Mouse (Mus musculus) neural tube, embryonic 11.5 days (tissue): ENCODE measurements at regions not wholly inside any gene's neighbourhood (a gene's known extent, or its start where the extent isn't known, plus 50 kb on each side); places are given as distances from the start of the nearest gene placed in this dataset.

Source experiments
- ATAC-seq: fragments of 200-750 bp; cut with Nextera tagmentation; 2 replicates; pipeline ENCODE4 v1.8.0; 2017; ENCODE audit warnings: moderate number of reproducible peaks, mild to moderate bottlenecking, moderate TSS enrichment, moderate library complexity; ENCODE audit not compliant: insufficient read depth, low FRiP score, low TSS enrichment
- DNase-seq: peaks from one replicate; pipeline ENCODE4 v3.0.0-alpha.2; 2015; ENCODE audit warnings: low spot score
- H3K27ac ChIP-seq: fragments of 300-500 bp; sonication (generic); 2 replicates; pipeline ENCODE4 v1.5.1; 2014; ENCODE audit warnings: low read depth, mild to moderate bottlenecking, low read length
- H3K27me3 ChIP-seq: fragments of 300-500 bp; sonication (generic); 2 replicates; pipeline ENCODE4 v1.6.1; 2014; ENCODE audit warnings: mild to moderate bottlenecking, low read length, mixed read lengths; ENCODE audit not compliant: control insufficient read depth, insufficient read depth
- H3K36me3 ChIP-seq: fragments of 300-500 bp; sonication (generic); 2 replicates; pipeline ENCODE4 v1.6.1; 2014; ENCODE audit warnings: mild to moderate bottlenecking, low read length, moderate library complexity, mixed read lengths; ENCODE audit not compliant: control insufficient read depth, insufficient read depth
- H3K4me1 ChIP-seq: fragments of 300-500 bp; sonication (generic); 2 replicates; pipeline ENCODE4 v1.6.1; 2014; ENCODE audit warnings: low read length, mixed read lengths; ENCODE audit not compliant: control insufficient read depth, insufficient read depth
- H3K4me2 ChIP-seq: fragments of 300-500 bp; sonication (generic); 2 replicates; pipeline ENCODE4 v1.6.1; 2014; ENCODE audit warnings: low read depth, mild to moderate bottlenecking, moderate library complexity
- H3K4me3 ChIP-seq: fragments of 300-500 bp; sonication (generic); 2 replicates; pipeline ENCODE4 v1.5.1; 2014; ENCODE audit warnings: low read depth, low read length
- H3K9ac ChIP-seq: fragments of 300-500 bp; sonication (generic); 2 replicates; pipeline ENCODE4 v1.6.1; 2014; ENCODE audit warnings: mild to moderate bottlenecking, low read length
- H3K9me3 ChIP-seq: fragments of 300-500 bp; sonication (generic); 2 replicates; pipeline ENCODE4 v1.6.1; 2016; ENCODE audit warnings: low read length; ENCODE audit not compliant: control insufficient read depth
- WGBS: fragments of 180-500 bp; shearing (Covaris S2); extraction: QIAGEN DNeasy Blood & Tissue Kit; methylation state at CpG from one replicate; pipeline ENCODE4 v1.1.7; 2014; 5-methylcytosine and 5-hydroxymethylcytosine counted together

DNA sequence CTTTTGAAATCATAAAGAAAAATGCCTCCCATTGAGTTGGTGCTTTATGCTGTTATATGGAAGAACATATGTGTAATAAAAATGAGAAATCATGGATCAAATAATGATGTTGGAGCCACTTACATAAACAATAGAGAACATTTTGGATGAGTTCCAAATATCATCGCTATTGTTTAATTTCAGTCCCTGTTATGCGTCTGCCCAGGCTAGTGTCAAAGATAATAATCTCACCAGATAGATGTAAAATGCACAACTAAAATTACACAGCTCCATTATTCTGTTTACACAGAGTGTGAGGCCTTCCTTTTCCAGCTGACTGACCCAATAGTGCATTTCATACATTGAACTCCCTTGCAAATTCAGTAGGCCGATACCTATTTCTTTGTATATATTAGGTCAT, 125.4 kb upstream of the Snx7 start:
- Histone ChIP-seq H3K9ac (no peak overlapping the region), H3K27me3 (no peaks in the 10 kb centered on the region), H3K4me3 (no peak overlapping the region), H3K4me1 (no peaks in the 10 kb centered on the region), H3K9me3 (no peaks in the 10 kb centered on the region), H3K27ac (no peak overlapping the region), H3K4me2 (no peak overlapping the region), H3K36me3 (no peaks in the 10 kb centered on the region)
- no peak for ATAC-seq
- WGBS, result 94% methylated on average over 3 of the region's 3 CpGs
- DNase-seq, result no peak

DNA sequence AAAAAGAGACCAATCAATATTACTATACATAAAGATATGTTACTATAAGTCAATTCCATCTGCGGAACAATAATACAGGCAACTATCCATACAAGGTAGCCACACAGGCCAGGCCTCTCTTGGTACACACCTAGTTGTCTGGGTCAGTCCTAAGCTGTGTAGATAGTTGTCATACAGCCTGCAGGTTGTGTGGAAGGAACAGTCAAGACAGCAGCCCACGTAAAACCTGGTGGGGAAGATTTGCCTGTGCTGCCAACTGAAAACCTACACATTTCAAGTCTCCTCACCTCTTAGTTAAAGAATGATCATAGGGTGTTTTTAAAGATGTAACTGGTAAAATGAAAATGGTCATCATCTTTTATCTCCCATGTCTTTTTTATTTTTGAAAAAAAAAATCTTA, 121.8 kb upstream of the Snx7 start:
- Histone ChIP-seq H3K9ac (no peak overlapping the region), H3K27ac (no peak overlapping the region), H3K27me3 (no peaks in the 10 kb centered on the region), H3K4me3 (no peak overlapping the region), H3K36me3 (no peaks in the 10 kb centered on the region), H3K4me1 (no peaks in the 10 kb centered on the region), H3K4me2 (no peak overlapping the region), H3K9me3 (no peaks in the 10 kb centered on the region)
- WGBS, result 86% methylated on average over 2 of the region's 2 CpGs
- no peak for DNase-seq
- no peak for ATAC-seq

DNA sequence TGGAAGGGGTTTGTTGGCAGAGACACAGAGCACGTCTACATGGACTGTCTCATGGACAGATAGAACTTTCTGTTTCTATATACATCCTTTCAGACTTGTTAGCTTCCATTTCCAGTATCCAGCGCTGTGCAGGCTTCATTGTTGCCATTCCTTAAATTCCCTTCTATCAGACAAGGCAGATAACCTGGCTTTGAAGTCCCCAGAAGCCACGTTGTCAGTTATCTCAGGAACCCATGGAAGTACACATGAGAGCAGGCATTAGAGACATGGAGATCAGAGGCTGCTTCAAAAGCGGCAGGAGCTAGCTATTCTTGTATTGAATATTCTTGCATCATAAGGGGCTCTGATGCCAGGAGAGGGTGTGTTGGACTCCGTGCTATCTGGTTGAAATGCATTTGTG, 119.7 kb upstream of the Snx7 start:
- WGBS, result 81% methylated on average over 5 of the region's 5 CpGs
- Histone ChIP-seq H3K9ac (no peak overlapping the region), H3K9me3 (no peaks in the 10 kb centered on the region), H3K36me3 (no peaks in the 10 kb centered on the region), H3K27ac (no peak overlapping the region), H3K27me3 (no peaks in the 10 kb centered on the region), H3K4me2 (no peak overlapping the region), H3K4me3 (no peak overlapping the region), H3K4me1 (no peaks in the 10 kb centered on the region)
- ATAC-seq (no peak), DNase-seq (no peak)

DNA sequence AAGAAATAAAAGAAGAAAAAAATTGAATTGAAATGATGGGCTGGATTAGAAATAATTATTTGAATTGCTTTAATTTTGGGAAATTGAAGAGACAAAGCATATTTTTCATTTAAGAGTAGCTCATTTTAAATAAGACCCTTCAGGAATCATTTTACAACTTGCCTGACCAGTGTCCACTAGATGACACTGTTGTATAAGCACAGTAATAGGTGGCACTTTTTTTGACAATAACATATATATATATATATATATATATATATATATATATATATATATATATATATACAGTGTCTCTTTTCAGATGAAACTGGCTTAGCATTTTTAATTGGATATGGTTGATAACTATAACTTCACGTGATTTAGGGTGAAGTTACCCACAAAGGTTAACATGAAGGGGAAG, 106.9 kb upstream of the Snx7 start:
- H3K36me3 ChIP-seq, result no peaks in the 10 kb centered on the region
- 83% methylated on average over 1 of the region's 1 CpGs for WGBS
- no peaks in the 10 kb centered on the region for H3K27me3 ChIP-seq
- no peak overlapping the region for H3K27ac ChIP-seq
- DNase-seq (no peak), ATAC-seq (no peak)
- no peak overlapping the region for H3K4me2 ChIP-seq
- H3K9ac ChIP-seq, result no peak overlapping the region
- no peaks in the 10 kb centered on the region for H3K9me3 ChIP-seq
- H3K4me3 ChIP-seq, result no peak overlapping the region
- H3K4me1 ChIP-seq, result no peaks in the 10 kb centered on the region

DNA sequence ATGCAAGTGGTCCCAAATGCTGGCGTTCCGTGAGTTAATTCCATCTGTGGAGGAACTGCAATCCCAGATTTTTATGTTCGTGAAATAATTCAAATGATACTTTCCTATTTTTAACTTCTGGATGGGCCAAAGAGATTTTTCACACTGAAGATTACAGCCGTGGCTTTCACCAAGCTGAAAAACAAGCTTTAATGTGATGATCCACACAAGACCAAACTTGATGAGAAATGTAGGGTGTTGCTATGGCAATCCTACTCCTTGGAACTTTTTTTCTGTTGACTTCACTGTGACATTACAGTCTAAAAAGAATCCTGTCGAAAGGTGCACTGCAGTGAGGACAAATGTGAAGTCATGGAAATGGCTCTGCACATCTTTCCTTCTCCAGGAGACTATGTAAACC, 100.1 kb upstream of the Snx7 start:
- DNase-seq (no peak), ATAC-seq (no peak)
- H3K4me1 ChIP-seq, result no peaks in the 10 kb centered on the region
- no peak overlapping the region for H3K4me2 ChIP-seq
- H3K36me3 ChIP-seq, result no peaks in the 10 kb centered on the region
- H3K9ac ChIP-seq, result no peak overlapping the region
- no peaks in the 10 kb centered on the region for H3K9me3 ChIP-seq
- 85% methylated on average over 5 of the region's 5 CpGs for WGBS
- no peak overlapping the region for H3K4me3 ChIP-seq
- no peaks in the 10 kb centered on the region for H3K27me3 ChIP-seq
- H3K27ac ChIP-seq, result no peak overlapping the region

DNA sequence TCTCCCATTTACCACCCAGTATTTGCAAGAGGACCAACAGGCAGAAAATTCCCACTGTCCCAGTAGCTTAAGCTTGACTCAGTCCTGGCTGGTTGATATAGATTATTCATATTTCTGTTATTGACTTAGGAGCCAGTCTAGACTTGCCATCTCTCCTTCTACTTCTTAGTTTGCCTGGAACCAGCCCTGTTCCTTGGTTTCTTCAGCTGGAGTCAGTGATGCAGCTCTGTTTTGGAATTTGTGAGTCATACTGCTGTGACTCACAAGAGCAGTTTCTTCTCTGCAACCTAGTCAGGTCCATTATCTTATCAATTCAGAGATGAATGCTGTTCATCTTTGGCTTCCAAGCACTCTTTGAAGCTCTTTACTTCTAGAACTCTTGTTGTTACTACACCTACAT, 69.7 kb upstream of the Snx7 start:
- Histone ChIP-seq H3K4me3 (no peak overlapping the region), H3K36me3 (no peaks in the 10 kb centered on the region), H3K9me3 (no peaks in the 10 kb centered on the region), H3K4me1 (no peaks in the 10 kb centered on the region), H3K27me3 (no peaks in the 10 kb centered on the region), H3K27ac (no peak overlapping the region), H3K4me2 (no peak overlapping the region), H3K9ac (no peak overlapping the region)
- DNase-seq (no peak), ATAC-seq (no peak)

DNA sequence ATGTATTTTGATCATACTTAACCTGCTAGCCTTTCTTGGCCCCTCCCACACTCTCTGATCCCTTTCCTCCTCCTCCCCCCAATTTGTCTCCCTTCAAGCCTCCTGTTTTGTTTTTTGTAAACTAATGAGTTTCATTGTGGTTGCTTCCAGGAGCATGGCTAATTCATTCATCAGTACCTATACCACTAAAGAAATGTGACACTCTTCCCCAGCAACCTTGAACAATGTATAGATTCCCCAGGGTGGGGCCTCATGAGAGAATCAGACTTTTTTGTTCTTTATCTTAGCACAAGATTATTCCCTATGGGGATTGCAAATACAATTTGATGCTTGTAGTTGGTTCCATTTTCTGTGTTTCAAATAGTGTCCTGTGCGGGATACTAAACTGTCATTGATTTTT, 58.8 kb upstream of the Snx7 start:
- no peak overlapping the region for H3K27ac ChIP-seq
- no peaks in the 10 kb centered on the region for H3K27me3 ChIP-seq
- ATAC-seq, result peak; percentile 31; the same call in 1 of the 2 replicates
- H3K9ac ChIP-seq, result no peak overlapping the region
- 63% methylated on average over 1 of the region's 1 CpGs for WGBS
- H3K4me2 ChIP-seq, result no peak overlapping the region
- H3K4me3 ChIP-seq, result no peak overlapping the region
- DNase-seq, result no peak
- H3K36me3 ChIP-seq, result no peaks in the 10 kb centered on the region
- H3K9me3 ChIP-seq, result no peaks in the 10 kb centered on the region
- H3K4me1 ChIP-seq, result no peaks in the 10 kb centered on the region
